Mouse (Mus musculus) lung, postnatal 10 days (tissue): ENCODE results near the gene Sec22a.

Experiments used
- DNase-seq: peaks from one replicate; pipeline ENCODE4 v3.0.0; 2021

Gene Sec22a

GRCm38 (mm10) chr16:35363150-35364062 is at the start of gene Sec22a:
Sec22a (minus strand) TSS chr16:35363918.
- DNase-seq: peak; percentile 96

- DNase-seq: no peak
Observed at GRCm38 (mm10) chr16:35406706-35407105, 43.0 kb upstream of the Sec22a start.

GRCm38 (mm10) chr16:35406166-35406565 is 42.4 kb upstream of the Sec22a start:
- no peak for DNase-seq

GRCm38 (mm10) chr16:35405348-35406080 is 41.8 kb upstream of the Sec22a start:
- no peak for DNase-seq

GRCm38 (mm10) chr16:35404864-35405263 is 41.1 kb upstream of the Sec22a start:
- no peak for DNase-seq

- DNase-seq: no peak
Observed at GRCm38 (mm10) chr16:35403891-35404290, 40.2 kb upstream of the Sec22a start.

GRCm38 (mm10) chr16:35403356-35403755 is 39.6 kb upstream of the Sec22a start:
- DNase-seq: no peak

GRCm38 (mm10) chr16:35392813-35393212 is 29.1 kb upstream of the Sec22a start:
- no peak for DNase-seq

- no peak for DNase-seq
Observed at GRCm38 (mm10) chr16:35385654-35386053, 21.9 kb upstream of the Sec22a start.

- DNase-seq: no peak
Observed at GRCm38 (mm10) chr16:35380048-35380447, 16.3 kb upstream of the Sec22a start.

GRCm38 (mm10) chr16:35379344-35379743 is 15.6 kb upstream of the Sec22a start:
- peak; percentile 13 for DNase-seq

GRCm38 (mm10) chr16:35364063-35364428 is 328 bp upstream of the Sec22a start:
- DNase-seq: no peak

- no peak for DNase-seq
Observed at GRCm38 (mm10) chr16:35362221-35362620, 1.5 kb downstream of the Sec22a start.

- DNase-seq: peak; percentile 55
Observed at GRCm38 (mm10) chr16:35360593-35360992, 3.1 kb downstream of the Sec22a start.

- peak; percentile 11 for DNase-seq
Observed at GRCm38 (mm10) chr16:35357449-35357848, 6.3 kb downstream of the Sec22a start.

GRCm38 (mm10) chr16:35330451-35330850 is 33.3 kb downstream of the Sec22a start:
- no peak for DNase-seq

- DNase-seq: no peak
Observed at GRCm38 (mm10) chr16:35319773-35320172, 43.9 kb downstream of the Sec22a start.

GRCm38 (mm10) chr16:35319335-35319734 is 44.4 kb downstream of the Sec22a start:
- peak; percentile 58 for DNase-seq

- no peak for DNase-seq
Observed at GRCm38 (mm10) chr16:35318397-35318796, 45.3 kb downstream of the Sec22a start.

GRCm38 (mm10) chr16:35317460-35317859 is 46.3 kb downstream of the Sec22a start:
- DNase-seq: no peak

- no peak for DNase-seq
Observed at GRCm38 (mm10) chr16:35316856-35317264, 46.9 kb downstream of the Sec22a start.

- DNase-seq: no peak
Observed at GRCm38 (mm10) chr16:35315496-35315895, 48.2 kb downstream of the Sec22a start.

- DNase-seq: peak; percentile 9
Observed at GRCm38 (mm10) chr16:35311586-35311985, 52.1 kb downstream of the Sec22a start.

- no peak for DNase-seq
Observed at GRCm38 (mm10) chr16:35310551-35311110, 53.1 kb downstream of the Sec22a start.
